Mouse (Mus musculus) olfactory bulb, adult 2 months (tissue): Measurements from ENCODE around the gene Tnpo3.

ENCODE experiments used
- CTCF ChIP-seq: fragments of 200-500 bp; IDR thresholded peaks from 2 replicates; pipeline ENCODE4 v1.5.1; 2012; ENCODE audit warnings: low read depth, mild to moderate bottlenecking, low read length, moderate library complexity; ENCODE audit not compliant: insufficient read depth
- POLR2A ChIP-seq: fragments of 200-500 bp; IDR thresholded peaks from 2 replicates; pipeline ENCODE4 v1.6.1; 2012; ENCODE audit warnings: mild to moderate bottlenecking, low read depth, low read length, moderate library complexity; ENCODE audit not compliant: insufficient read depth

- TF ChIP-seq POLR2A (no peak), CTCF (no peak)
Measured at GRCm38 (mm10) chr6:29522626-29523300, 86.9 kb downstream of the Tnpo3 start.
